Mouse (Mus musculus) layer of hippocampus, adult 8-10 months (tissue): ENCODE results near the gene Hist1h2ba. TPM values are rescaled to one million over a fixed set of nuclear protein-coding genes. Genes with fewer than 3 reads are reported as not detected.

Experiments
- DNase-seq, 2 experiments: peaks; one replicate each; pipeline ENCODE4 v3.0.0; 2022; ENCODE audit warnings: low spot score in 2 of 2
- total RNA-seq, 4 experiments: library from RNA; stranded (reverse); gene quantifications; 2 replicates each; pipeline ENCODE4 v1.2.4; 2022

The Hist1h2ba gene
- not detected for total RNA-seq

DNA sequence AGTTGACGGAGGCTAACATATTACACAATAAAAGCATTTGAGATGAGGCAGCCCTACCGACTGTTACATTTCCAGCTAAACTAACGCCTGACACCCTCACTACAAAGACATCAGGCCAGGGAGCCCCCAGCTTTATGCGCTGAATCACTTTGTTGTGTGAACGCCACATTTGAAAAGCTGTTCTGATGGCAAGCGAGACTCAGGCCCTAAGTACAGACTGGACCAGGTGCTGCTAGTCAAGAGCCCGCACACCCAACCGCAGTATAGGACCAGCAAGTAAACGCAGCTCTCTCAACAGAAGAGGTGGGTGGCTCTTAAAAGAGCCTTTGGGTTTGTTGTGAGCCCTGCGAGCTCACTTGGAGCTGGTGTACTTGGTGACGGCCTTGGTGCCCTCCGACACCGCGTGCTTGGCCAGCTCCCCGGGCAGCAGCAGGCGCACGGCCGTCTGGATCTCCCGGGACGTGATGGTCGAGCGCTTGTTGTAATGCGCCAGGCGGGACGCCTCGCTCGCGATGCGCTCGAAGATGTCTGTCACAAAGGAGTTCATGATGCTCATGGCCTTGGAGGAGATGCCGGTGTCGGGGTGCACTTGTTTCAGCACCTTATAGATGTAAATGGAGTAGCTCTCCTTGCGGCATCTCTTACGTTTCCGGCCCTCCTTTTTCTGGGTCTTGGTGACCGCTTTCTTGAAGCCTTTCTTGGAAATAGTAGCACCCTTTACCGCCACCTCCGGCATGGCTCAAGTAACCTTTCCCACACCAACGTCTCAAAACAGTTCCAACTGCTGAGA, at the start of gene Hist1h2ba:
Gene Hist1h2ba (minus strand): TSS at position 736 of the 790 bp plus-strand sequence.
- no peak for DNase-seq

DNA sequence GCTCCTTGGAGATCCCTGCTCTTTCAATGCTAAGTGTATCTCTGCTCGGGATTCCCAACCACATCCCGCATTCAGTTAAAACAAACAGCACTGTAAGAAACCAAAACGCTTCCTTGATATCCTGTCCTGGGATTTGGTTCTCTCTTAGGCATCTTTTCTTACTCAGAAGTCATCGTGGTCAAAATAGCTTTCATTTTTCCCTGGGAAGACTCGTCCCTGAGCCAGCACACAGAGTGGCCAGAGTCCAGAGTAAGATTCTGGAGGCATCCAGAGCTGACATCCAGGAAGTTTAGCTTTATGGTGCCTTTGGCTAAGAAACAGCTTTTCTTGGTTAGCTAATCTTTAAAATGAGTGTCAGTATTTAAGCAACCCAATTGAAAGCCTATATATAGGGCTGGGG, 38.3 kb upstream of the Hist1h2ba start:
- DNase-seq = no peak

- DNase-seq = no peak
Observed at GRCm38 (mm10) chr13:23971870-23972269, 37.9 kb upstream of the Hist1h2ba start.

DNA sequence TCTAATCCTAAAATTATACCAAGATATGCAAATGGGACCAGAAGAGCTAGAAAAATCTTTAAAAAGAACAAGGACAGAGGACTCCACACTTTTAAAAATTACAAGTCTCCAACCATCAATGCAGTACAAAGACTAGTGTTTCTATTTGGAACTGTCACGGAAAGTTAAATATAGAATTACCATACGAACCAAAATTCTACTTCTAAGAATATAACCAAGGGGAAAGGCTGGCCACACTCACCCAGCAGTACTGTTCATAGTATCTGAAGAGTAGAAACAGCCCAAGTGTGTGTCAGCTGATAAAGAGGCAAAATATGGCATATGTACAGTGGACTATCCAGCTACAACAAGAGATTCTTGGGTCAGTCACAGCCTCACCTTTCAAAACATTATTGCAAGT, 31.0 kb upstream of the Hist1h2ba start:
- no peak for DNase-seq

DNA sequence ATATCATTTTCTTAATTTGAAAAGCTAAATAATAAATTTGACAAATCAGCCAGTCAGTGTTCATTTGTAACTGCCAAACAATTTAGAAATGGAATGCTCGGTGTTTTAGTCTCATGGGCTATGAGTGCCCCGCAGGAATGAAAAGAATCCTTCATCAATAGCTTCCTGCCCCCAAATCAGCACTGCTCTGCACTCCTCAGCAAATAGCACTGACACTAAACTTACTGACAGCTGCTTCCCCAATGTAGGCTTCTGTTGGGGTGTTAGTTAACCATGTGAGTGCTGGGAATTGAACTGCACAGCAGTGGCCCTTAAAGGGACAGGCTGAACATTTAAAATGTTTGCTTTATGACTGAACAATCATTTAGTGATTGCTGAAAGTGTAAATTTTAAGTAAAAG, 25.8 kb upstream of the Hist1h2ba start:
- DNase-seq = no peak

DNA sequence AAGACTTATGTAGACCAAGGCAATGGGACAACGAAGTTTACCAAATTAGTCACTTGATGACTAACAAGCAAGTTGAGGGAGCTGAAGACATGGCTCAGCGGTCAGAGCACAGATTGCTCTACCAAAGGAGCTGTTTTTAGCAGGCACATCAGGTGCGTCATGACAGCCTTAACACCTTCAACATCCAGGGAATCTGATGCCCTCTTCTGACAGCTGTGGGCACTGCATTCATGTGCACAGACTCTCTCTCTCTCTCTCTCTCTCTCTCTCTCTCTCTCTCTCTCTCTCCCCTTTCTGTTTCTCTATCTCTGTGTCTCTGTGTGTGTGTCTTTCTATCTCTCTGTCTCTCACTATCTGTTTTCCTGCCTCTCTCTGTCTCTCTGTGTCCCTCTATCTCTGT, 17.0 kb upstream of the Hist1h2ba start:
- no peak for DNase-seq

DNA sequence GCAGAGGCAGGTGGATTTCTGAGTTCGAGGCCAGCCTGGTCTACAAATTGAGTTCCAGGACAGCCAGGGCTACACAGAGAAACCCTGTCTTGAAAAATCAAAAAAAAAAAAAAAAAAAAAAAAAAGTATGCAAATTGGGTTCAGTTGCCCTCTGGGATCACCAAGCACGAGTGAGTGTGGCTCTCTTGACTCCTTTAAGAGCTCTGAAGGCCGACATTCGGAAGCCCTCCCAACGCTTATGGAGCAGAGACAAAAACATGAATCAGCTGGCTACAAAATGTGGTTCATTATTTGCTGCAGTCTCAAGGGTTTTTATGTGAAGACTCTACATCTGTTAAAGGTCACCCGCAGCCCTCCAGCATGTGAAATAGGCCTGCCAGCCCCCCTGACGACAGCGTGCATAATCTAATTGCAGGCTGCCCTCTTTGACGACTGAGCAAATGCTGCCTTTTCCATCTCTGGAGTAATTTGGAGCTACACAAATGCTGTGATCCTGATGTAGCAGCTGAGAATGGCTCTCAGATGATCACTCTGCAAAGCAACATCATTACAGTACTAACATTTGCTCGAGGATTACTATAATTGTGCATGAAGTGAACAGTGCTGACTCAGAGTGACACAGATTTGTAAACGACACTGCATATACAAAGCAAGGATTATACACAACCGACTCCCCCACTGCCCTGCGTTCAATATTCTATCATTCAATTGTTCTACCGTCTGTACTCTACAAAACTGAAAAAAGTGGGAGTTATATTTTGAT, 15.7 kb upstream of the Hist1h2ba start:
- no peak for DNase-seq

- DNase-seq = no peak
Observed at GRCm38 (mm10) chr13:23946254-23946653, 12.3 kb upstream of the Hist1h2ba start.

- DNase-seq = no peak
Observed at GRCm38 (mm10) chr13:23942861-23943260, 8.9 kb upstream of the Hist1h2ba start.

- DNase-seq = no peak
Observed at GRCm38 (mm10) chr13:23940291-23940690, 6.3 kb upstream of the Hist1h2ba start.

- peak in 1 of 2 experiments; percentile 31 for DNase-seq
Observed at GRCm38 (mm10) chr13:23938699-23939098, 4.7 kb upstream of the Hist1h2ba start.

DNA sequence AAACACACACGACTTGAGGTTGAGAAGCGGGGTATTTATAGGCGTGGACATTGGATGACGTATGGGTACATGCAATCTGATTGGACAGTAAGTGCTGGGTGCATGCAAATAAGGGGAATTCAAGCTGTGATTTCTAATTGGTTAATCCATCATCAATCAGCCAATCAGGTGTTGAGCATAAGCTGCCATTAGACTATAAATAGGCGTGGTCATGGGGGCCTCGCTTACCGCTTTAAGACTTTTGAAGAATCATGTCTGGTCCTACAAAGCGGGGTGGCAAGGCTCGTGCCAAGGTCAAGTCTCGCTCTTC, 210 bp upstream of the Hist1h2ba start, which contains the start of gene Hist1h2aa:
Gene Hist1h2aa (plus strand): TSS at position 252 of the 310 bp plus-strand sequence.
- no peak for DNase-seq

DNA sequence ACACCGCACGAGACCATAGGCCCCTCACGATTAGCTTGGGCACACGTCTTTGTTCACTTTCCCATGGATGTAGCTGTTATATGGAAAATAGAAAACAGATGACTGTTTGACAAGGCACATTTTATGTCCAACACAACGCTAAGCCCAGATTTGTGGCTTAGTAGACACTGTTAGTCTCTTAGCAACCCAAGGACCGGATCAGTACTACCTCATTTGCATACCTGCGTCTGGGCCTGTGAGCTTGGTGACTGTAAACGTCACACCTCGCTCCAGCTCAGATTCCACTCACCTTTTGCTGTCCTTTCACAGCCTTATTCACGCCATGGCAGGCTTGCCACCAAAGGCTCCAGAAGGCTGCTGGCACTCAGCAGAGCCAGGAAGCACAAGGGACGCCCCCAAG, 3.1 kb downstream of the Hist1h2ba start:
- DNase-seq = no peak

DNA sequence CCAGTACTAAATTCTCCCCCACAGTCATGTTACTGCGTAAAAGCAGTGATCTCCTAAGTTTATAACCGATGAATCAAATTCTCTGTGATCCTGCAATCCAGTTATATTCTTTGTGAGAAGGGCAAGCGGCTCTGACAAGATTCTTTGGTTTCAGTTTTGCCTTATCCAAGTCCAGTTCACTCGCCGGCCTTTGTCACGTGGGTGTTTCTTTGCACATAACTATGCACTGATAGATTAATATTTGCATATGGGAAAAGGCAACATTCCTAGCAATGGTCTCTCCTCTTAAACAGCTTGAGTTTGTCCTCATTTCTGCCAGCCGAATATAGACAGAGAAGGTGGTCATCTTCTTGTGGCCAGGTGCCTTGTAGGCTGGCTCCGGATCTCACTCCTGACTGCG, 3.5 kb downstream of the Hist1h2ba start:
- DNase-seq = no peak

- DNase-seq = no peak
Observed at GRCm38 (mm10) chr13:23928637-23929036, 5.3 kb downstream of the Hist1h2ba start.

DNA sequence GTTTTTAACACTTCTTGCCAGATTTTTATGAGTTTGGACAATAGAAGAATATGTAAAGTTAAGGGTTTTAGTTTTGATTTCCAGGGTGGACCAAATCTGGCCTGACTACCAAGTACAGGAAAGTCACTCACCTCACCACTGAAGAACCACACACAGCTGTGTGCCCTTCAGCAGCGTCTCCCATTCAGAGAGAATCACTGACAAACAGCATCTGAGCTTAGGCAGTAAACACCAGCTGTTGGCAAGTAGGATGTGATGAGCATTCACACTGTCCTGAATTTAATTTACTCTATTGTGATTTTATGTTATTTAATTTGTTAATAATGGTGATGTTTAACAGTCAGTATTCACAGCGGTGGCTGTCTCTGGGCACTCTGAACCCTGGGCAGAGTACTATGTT, 8.2 kb downstream of the Hist1h2ba start:
- DNase-seq = no peak

- no peak for DNase-seq
Observed at GRCm38 (mm10) chr13:23917674-23918073, 16.3 kb downstream of the Hist1h2ba start.

DNA sequence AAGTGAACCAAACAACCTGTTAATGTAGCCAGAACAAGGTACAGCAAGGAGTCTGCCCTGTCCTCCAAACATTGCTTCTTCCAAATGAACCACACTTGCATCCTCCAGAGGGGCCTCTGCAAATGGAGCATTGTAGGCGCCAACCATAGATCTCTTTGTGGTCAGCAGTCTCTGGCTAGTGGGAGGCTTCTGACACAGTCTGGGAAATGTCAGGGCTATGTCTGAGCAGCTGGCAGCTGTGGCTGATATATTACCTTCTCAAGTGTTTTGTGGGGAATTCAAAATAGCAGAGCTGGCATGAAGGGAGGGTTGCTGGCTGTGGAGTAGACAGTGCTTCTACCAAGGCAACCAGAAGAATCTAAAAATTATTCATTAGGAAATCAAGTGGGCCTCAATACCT, 17.8 kb downstream of the Hist1h2ba start:
- DNase-seq = no peak

GRCm38 (mm10) chr13:23914376-23915167, 19.4 kb downstream of the Hist1h2ba start, which contains the start of gene Slc17a4:
Slc17a4 (minus strand) TSS chr13:23915009.
- DNase-seq = no peak

- DNase-seq = no peak
Observed at GRCm38 (mm10) chr13:23913791-23914306, 20.1 kb downstream of the Hist1h2ba start.

- no peak for DNase-seq
Observed at GRCm38 (mm10) chr13:23911335-23911734, 22.6 kb downstream of the Hist1h2ba start.

DNA sequence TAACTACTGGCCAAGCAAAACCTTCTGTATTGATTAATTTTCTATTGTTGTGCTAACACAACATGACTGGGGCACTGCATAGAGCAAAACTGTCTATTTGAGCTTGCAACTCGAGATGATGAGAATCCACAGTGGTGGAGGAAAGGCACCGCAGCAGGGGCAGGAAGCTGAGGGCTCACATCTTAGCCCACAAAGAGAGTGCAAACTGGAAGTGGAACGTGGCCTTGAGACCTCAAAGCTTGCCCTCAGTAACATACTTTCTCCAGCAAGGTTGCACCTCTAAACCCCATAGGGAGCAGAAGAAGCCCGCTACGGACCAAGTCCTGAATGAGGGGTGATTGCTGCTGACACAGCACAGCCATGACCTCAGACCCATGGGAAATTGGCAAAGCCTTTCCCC, 23.8 kb downstream of the Hist1h2ba start:
- DNase-seq = no peak
